Mouse (Mus musculus) myocyte (in vitro differentiated cells): ENCODE data around the gene Acot11.

Source experiments
- CEBPB ChIP-seq: IDR thresholded peaks from 2 replicates; pipeline ENCODE4 v1.6.1; 2011; ENCODE audit warnings: mild to moderate bottlenecking, moderate library complexity; ENCODE audit not compliant: poor library complexity, insufficient read depth, severe bottlenecking
- POLR2AphosphoS2 ChIP-seq: IDR thresholded peaks from one replicate; pipeline ENCODE4 v1.6.1; 2011; ENCODE audit warnings: low read depth, control low read depth; ENCODE audit not compliant: insufficient read length
- TCF3 ChIP-seq: IDR thresholded peaks from one replicate; pipeline ENCODE4 v1.6.1; 2011; ENCODE audit warnings: low read depth, control low read depth; ENCODE audit not compliant: insufficient read length

GRCm38 (mm10) chr4:106819404-106819803, 14.6 kb upstream of the Acot11 start:
- no peak for TF ChIP-seq CEBPB
- TF ChIP-seq TCF3: no peak
- no peak for TF ChIP-seq POLR2AphosphoS2
